Mouse (Mus musculus): ENCODE measurements around the gene Zrsr1.

The Zrsr1 gene

DNA sequence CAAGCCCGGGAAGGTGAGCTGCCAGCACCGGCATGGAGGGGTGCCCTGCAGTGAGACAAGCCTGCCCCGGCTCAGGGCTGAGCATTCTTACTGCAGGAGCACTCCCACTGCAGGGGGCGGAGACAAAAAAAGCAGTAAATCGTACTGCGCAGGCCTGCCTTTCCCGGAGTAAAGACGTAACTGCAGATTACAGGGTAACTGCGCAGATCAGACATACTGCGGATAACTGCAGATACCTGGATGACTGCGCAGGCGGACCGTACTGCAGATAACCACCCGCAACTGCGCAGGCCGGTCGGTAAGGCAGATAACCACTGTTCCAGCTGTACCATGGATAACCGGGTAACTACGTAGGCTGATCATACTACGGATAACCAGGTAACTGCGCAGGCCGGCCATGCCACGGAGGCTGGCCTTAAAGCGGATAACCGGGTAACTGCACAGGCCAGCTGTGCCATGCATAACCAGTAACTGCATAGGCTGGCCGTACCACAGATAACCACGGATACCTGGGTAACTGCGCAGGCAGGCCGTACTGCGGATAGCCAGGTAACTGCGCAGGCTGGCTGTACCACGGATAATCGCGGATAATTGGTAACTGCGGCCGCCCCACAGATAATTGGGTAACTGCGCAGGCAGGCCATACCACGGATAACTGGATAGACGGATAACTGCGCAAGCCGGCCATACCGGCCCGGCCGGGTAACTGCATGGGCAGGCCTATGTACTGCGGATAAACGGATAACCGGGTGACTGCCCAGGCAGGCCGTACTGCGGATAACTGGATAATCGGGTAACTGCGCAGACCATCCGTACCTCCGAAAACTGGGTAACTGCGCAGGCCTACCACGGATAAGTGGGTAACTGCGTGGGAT lies at the start of gene Zrsr1:
Gene Zrsr1, plus strand, starts transcription at position 171 of the 875 bp plus-strand sequence.
- peak; percentile 78 for DNase-seq (ENCODE audit: low read depth, low spot score)

DNA sequence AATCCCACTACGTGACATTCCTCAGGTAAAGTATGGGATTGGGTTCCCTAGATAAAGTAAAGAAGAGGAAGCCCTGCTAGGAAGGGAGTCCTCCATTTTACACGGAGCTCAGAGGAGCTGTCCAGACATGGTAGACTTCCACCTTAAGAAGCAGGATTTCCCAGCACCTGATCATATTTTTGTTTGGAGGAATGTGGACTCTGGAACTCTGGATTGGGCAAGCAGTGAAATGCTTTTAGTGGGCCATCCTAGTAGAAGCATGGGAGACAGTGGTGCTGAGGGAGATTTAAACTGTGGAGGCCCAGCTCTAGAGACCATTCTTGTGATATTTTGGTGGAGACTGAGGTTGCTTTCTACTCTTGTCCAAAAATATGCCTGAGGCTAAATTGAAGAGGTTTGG lies 49.3 kb upstream of the Zrsr1 start:
- no peak for DNase-seq (ENCODE audit: low read depth, low spot score)

DNA sequence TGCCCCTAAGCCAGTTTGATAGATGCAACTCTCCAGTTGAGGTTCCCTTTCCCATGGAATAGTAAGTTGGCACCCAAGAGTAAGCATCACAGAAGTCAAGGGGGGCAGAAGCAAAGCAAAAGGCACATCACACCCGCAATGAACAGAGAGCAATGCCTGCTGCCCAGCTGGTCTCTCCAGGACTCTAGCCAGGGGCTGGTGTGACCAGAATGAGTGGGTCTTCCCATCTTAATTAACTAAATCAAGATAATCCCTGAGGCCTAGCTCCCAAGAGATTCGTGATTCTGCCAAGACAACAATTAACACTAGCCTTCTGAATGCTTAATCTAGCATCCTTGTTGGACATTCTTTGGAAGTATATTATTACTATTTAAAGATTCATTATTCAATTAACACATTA lies 48.2 kb upstream of the Zrsr1 start:
- no peak for DNase-seq (ENCODE audit: low read depth, low spot score)

DNA sequence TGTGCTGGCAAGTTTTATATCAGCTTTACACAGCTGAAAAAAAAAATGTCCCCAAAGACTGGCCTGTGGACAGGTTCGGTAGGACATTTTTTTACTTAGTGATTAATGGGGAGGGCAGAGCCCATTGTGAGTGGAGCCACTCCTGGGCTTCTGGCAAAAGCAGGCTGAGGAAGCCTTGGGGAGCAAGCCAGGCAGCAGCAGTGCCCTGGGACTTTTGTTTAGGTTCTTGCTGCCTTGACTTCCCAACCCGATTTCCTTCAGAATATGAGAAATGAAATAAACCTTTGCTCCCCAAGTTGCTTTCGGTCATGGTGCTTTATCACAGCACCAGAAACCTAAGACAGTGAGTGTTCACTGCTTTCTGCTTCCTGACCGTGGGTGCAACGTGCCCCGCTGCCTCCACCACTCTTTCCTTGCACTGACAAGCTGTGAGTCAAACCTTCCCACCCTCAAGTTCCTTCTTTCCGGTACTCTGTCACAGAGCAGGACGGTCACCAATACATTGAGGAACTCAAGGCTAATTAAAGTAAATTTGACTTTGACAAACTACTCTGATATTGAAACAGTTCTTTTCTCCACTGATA lies 43.1 kb upstream of the Zrsr1 start:
- no peak for DNase-seq (ENCODE audit: low read depth, low spot score)

DNA sequence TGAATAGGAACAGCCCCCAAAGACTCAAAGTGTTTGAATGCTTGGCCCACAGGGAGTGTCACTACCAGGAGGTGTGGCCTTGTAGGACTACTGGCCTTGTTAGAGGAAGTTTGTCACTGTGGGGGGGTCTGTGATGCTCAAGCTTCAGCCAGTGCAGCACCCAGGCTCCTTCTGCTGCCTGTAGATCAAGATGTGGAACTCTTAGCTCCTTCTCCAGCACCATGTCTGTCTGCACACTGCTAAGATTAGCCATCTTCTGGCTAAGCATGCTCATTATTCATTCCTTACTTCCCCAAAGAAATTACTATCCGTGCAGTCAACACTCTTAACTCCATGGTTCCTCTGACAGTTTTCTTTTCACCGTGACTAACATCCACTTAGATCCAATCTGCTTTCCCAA lies 41.7 kb upstream of the Zrsr1 start:
- DNase-seq (ENCODE audit: low read depth, low spot score) = no peak

DNA sequence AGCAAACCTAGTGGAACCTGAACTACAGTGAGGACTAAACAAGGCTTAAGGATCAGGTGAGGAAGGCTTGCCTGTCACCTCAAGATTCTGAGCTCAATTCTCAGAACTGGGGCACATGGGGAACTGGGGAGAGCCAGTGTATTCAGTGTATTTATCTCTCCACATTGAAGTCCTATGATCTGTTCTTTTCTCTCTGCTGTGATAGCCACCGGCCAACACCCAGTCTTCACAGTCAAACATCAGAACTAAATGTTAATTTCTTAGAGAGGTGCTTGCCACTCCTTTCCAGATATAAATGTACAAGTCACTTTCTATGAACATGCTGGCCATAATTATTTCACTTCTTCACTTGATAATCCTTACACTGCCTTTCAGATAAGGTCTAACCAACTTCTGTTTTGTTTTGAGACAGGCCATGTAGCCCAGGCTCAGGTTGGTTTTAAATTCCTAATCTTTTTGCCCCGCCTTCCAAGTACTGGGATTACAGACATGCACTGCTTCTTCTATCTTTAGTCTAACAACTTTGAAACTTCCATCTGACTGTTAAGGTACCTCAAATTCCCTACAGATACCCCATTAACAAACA lies 40.4 kb upstream of the Zrsr1 start:
- no peak for DNase-seq (ENCODE audit: low read depth, low spot score)

DNA sequence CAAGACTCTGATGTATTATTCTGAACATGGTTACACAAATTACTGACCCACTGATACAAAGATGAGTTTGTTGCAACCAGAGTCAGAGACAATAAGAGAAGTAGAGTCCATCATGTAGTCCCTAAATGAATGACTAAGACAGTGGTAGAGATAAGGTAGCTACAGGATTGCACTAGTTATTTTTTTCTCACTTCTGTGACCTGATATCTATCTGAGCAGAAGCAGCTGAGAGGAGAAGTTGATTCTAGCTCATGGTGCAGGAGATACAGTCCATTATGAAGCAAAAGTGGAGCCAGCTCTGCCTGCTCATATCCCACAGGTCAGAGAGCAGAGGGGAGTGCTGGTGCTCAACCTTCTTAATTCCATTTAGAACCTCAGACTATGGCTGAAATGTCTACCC lies 39.6 kb upstream of the Zrsr1 start:
- DNase-seq (ENCODE audit: low read depth, low spot score) = no peak

DNA sequence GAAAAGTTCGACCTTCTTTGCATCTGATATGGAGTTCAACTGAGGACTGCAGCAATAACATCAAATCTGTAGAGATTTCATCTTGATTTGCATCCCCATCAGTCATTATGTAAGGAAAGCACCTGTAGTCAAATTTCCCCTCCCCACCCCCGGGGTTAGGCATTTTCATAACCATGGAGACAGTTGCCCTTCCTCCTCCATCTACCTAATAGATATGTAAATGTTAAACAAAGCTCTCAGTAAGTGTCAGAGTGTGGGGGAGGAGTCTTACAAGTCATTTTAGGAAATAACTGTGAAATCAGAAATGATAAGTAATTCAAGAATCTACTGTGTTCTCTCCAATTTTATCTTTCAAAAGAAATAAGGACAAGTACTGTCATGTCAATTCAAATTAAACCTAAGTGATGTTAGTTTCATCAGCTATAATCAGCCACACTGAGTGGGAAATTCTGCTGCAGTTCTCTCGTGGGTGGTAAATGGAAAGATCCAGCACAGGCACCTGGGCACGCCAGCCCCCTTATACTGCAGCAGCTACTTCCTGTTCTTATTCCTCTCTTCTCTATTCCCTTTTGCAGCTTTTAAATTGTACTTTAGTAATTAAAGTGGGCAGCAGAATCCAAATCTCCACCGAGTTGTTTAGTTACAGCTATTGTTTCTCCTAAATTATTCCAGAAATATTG lies 35.2 kb upstream of the Zrsr1 start:
- DNase-seq (ENCODE audit: low read depth, low spot score) = peak; percentile 57

DNA sequence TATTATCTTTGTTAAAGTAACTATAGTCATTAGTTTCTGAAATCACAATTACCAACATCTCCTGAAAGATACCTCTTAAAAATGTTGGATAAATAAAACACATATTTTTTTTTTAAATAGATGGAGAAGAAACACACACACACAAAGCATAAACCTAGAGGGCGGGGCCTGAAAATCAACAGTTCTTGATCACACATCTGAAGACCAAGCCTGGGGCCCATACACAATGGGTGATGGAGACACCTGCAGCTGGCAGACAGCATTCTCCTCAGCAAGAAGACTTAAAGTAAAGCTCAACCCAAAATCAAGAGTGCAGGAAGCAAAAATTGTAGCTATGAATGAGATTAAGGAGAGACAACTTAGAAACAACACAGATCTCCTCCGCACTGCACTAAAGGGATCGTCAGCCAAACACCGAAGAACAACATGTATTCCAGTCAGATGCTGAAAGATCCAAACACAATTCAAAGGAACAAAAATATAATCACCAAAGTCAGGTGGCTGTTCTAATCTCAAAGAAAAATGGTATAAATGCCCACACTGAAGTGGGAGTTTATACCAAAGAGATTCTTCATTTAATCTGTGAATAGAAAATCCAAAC lies 34.0 kb upstream of the Zrsr1 start:
- DNase-seq (ENCODE audit: low read depth, low spot score) = peak; percentile 23

DNA sequence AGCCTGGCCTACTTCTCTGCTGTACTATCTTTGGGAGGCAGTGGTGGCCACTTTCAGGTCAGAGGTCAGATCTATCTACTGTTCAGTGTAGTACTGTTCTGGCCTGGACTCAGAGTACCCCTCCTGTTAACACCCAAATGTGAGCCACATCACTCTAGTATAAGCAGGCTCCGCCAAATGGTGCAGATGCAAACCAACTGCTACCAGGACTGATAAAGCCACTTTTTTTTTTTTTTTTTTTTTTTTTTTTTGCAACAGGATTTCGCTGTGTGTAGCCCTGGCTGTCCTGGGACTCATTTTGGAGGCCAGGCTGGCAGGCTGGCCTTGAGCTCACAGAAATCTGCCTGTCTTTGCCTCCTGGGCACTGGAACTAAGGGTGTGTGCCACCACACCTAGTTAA lies 32.8 kb upstream of the Zrsr1 start:
- DNase-seq (ENCODE audit: low read depth, low spot score) = no peak

DNA sequence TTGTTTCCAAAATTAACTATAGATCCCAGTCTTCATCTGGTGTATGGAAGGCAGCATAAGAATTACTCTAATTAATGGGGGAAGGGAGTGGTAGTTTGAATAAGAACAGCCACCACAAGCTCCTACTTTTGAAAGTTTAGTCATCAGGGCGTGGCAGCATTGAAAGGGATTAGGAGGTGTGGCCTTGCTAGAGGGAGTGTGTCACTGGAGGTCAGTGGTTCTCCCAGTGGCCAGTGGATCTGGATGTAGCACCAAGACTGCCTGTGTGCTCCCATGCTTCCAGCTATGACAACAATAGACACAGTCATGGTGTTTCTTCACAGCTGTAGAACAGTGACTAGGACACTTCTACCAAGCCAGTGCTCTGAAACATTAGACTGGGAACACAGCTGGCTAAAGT lies 22.7 kb upstream of the Zrsr1 start:
- DNase-seq (ENCODE audit: low read depth, low spot score) = no peak

DNA sequence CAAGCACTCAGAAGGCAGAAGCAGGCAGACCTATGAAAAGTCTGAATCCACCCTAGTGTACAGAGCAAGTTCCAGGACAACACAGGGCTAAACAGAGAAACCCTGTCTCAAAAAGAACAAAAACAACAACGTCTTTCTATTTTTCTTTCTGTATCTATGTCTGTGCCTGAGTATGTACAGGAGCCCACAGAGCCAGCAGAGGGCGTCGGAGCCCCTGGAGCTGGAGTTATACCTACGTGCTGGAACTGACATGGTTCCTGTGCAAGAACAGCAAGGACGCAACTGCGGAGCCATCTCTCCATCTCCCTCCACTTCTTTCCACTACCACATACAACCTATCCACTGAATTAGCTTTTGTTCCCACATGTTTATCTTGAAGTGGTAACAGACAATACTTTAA lies 21.7 kb upstream of the Zrsr1 start:
- DNase-seq (ENCODE audit: low read depth, low spot score) = no peak

DNA sequence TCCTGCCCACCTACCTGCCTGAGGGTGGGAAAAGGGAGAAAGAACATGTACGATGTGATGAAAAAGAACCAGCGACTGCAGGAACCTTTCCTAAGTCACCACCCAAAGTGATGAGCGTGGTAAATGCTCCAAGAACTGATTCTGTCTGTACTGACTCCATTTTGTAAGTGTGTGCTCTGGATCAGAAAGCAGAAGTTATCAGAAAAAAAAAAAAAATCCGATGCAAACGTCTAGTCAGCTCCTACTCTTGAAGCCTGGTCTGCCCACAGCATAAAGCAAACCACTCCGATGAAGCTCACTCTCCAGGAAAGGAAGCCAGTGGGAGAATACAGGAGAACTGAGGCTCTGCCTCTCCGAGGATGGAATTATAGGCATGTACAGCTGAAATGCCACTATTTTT lies 19.1 kb upstream of the Zrsr1 start:
- no peak for DNase-seq (ENCODE audit: low read depth, low spot score)

DNA sequence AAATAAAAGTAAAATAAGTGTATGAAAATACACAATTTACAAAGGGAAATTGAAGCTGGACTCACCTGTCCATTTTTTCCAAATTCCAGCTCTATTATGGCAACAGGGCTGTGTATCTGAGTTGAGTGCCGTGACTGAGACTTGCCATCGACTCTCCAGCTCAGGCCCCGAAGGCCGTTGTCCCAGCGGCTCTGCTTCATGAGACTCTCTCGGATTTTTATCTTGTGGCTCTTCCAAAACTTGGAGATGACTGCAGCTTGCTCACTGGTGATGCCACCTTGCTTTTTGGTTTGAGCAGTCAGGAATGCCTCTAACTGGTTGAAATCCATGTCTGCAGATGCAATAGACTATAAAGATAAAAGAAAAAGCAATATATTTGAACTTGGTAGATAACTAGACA lies 15.5 kb upstream of the Zrsr1 start:
- no peak for DNase-seq (ENCODE audit: low read depth, low spot score)

DNA sequence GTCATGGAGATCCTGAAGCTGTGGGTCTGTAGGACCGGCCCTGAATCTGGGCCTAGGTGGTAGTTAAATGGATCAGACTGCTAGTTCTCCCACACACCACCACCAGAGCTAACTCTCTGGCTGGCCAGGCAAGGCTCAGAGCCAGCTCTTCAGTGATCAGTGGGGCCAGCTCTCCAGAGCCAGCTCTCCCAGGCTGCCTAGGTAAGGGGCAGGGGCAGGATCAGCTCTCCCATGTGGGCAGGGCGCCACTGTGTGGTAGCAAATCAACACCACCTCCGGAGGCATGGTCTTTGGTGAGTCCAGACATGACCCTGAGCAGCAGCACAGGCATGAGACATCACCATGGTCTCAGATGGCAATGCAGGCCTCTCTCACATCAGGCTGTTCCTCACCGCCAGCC lies 15.0 kb upstream of the Zrsr1 start:
- no peak for DNase-seq (ENCODE audit: low read depth, low spot score)

DNA sequence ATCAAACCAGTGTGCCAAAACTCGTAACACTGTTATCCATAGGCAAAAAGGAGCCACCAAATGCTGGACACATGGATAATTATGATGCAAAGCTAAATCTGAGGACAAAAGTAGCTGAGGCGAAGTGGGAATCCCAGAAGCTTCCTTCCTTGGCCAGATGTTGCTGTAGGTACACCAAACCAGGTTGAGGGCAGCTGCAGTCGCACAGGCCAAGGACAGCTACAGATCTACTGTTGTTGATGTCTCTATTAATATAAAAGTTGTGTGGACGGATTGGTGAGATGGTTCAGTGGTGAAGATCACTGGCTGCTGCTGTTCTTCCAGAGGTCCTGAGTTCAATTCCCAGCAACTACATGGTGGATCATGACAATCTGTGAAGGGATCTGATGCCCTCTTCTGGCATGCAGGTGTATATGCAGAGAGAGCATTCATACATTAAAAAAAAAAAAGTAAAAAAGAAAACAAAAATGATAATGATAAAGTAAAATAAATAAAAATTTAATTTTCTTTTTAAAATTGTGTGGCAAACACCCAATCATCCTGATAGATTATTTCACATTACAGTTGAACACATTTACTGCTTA lies 13.9 kb upstream of the Zrsr1 start:
- no peak for DNase-seq (ENCODE audit: low read depth, low spot score)

DNA sequence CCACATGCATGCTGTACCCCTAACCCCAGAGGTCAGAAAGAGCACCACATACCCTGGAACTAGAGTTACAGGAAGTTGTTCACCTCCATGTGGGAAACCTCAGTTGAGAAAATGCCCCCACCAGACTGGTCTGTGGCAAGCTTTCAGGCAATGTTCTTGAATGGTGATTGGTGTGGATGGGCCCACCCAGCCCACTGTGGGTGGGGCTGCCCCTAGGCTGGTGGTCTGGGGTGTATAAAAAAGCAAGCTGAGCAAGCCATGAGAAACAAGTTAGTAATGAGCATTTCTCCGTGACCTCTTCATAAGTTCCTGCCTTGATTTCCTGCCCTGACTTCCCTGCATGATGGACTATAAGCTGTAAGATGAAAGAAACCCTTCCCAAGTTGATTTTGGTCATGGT lies 9.7 kb upstream of the Zrsr1 start:
- no peak for DNase-seq (ENCODE audit: low read depth, low spot score)

DNA sequence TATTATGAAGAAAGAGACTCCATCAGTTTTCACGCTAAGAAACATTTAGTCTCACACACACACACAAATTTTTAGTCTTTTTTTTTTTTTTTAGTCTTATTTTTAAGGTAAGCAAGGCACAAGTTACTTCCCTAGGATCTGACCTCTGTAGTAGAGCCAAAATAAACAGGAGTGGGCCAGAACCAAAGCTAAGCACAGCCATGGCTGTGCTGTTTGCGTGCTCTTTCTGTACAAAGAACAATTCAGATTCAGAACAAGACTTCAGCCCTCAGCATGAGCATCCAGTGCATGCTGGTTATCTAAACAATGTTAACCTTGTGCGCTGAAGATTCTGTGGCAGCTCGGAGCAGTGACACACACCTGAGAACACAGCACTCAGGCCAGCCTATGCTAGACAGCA lies 7.4 kb upstream of the Zrsr1 start:
- no peak for DNase-seq (ENCODE audit: low read depth, low spot score)

DNA sequence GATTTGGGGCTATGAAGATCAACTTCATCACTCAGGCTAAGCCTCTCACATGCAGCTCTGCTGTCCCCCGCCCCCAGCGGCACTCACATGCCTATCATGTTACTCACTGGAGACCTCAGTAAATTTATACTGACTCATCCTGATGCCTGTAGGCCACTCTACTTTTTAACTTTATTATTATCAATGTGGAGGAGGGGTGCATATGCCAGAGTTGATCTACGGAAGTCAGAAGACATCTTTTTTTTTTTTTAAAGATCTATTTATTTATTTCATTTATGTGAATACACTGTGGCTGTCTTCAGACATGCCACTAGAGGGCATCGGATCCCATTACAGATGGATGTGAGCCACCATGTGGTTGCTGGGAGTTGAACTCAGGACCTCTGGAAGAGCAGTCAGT lies 6.3 kb upstream of the Zrsr1 start:
- no peak for DNase-seq (ENCODE audit: low read depth, low spot score)

DNA sequence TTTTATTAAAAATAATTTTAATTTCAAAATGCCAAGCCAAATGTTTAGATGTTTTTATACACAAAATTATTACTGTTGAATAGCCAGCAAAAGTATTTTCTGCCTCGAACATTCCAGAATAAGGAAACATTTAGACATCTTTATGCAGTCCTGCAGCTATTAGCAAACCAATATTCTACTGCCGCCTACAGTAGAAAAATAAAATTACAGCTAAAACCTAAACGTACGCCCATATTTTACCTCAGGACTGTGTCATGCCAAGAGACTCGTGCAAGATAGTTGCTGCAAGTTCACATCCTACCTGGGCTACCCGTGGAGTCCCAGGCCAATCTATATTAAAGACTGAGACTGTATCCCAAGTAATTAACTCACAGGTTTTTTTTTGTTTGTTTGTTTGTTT lies 2.3 kb upstream of the Zrsr1 start:
- no peak for DNase-seq (ENCODE audit: low read depth, low spot score)

DNA sequence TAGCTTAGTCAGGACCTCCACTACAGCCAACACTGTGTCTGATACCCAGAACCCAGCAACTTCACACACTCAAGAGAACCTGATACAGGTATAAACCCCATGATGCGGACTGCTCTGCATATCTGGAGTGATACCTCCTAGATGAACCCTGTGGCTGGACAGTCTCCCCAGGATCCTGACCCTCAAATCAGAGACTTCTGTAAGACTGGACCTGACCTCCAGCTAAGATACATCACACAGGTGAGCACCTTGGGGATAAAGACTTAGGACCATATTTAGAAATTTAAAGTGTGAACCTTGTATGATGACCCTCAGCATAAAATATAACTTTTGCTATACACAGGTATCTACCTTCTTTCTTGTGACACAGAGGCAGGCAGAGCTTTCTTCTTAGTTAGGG lies 1.3 kb upstream of the Zrsr1 start:
- DNase-seq (ENCODE audit: low read depth, low spot score) = no peak
